Mouse (Mus musculus): ENCODE measurements around the gene Phf23.

- TF ChIP-seq CTCF (conservative IDR thresholded peaks at IDR 0.05; ENCODE audit: insufficient read depth, insufficient read length, low read depth, low read length) (no peak), POLR2A (IDR thresholded peaks at IDR 0.05; ENCODE audit: low read depth, low read length) (no peak)
These were observed 24.0 kb downstream of the Phf23 start for GRCm38 (mm10) chr11:70019495-70020021.
